Mouse (Mus musculus): Measurements from ENCODE around the gene Gdnf.

Gdnf gene

GRCm38 (mm10) chr15:7862890-7863289 is 52.2 kb downstream of the Gdnf start:
- DNase-seq (ENCODE audit: low spot score) = no peak

- DNase-seq (ENCODE audit: low spot score) = no peak
Observed at GRCm38 (mm10) chr15:7863328-7863727, 52.7 kb downstream of the Gdnf start.

- DNase-seq (ENCODE audit: low spot score) = no peak
Observed at GRCm38 (mm10) chr15:7865305-7865704, 54.7 kb downstream of the Gdnf start.

- DNase-seq (ENCODE audit: low spot score) = no peak
Observed at GRCm38 (mm10) chr15:7872473-7872872, 61.8 kb downstream of the Gdnf start.

GRCm38 (mm10) chr15:7875879-7876278 is 65.2 kb downstream of the Gdnf start:
- DNase-seq (ENCODE audit: low spot score) = no peak

- no peak for DNase-seq (ENCODE audit: low spot score)
Observed at GRCm38 (mm10) chr15:7877560-7878467, 67.2 kb downstream of the Gdnf start.

GRCm38 (mm10) chr15:7878861-7879260 is 68.2 kb downstream of the Gdnf start:
- no peak for DNase-seq (ENCODE audit: low spot score)

GRCm38 (mm10) chr15:7879956-7880355 is 69.3 kb downstream of the Gdnf start:
- no peak for DNase-seq (ENCODE audit: low spot score)

- DNase-seq (ENCODE audit: low spot score) = no peak
Observed at GRCm38 (mm10) chr15:7884181-7884580, 73.5 kb downstream of the Gdnf start.

GRCm38 (mm10) chr15:7885106-7885505 is 74.5 kb downstream of the Gdnf start:
- no peak for DNase-seq (ENCODE audit: low spot score)

GRCm38 (mm10) chr15:7886591-7886990 is 75.9 kb downstream of the Gdnf start:
- no peak for DNase-seq (ENCODE audit: low spot score)

All from urinary bladder, postnatal 14 days (tissue).